Mouse (Mus musculus) MEL (cell line): Measurements from ENCODE around the gene Gmppa. TPM values are rescaled to one million over a fixed set of nuclear protein-coding genes. Genes with fewer than 3 reads are reported as not detected.

ENCODE experiments used
- DNase-seq: peaks from one replicate; pipeline ENCODE4 v3.0.0; 2011; ENCODE audit warnings: low read depth, low spot score
- H3K27ac ChIP-seq: 2 replicates; pipeline ENCODE4 v1.5.1; 2012; ENCODE audit warnings: low read depth, mild to moderate bottlenecking, control low read depth, low read length, moderate library complexity; ENCODE audit not compliant: control insufficient read depth
- H3K27me3 ChIP-seq, 2 experiments: fragments of 150-350 bp in 1 of 2; sonication (generic) in 1 of 2; 2 replicates each; pipeline ENCODE4 v1.6.1; 2012; ENCODE audit warnings: low read length in 2 of 2, mild to moderate bottlenecking in 2 of 2, improper control_type of control experiment in 1 of 2, moderate library complexity in 1 of 2; ENCODE audit not compliant: insufficient read depth in 2 of 2, control insufficient read depth in 1 of 2
- H3K36me3 ChIP-seq, 2 experiments: 2 replicates each; pipeline ENCODE4 v1.6.1; 2012 to 2014; ENCODE audit warnings: low read length in 2 of 2, improper control_type of control experiment in 1 of 2, inconsistent platforms in 1 of 2, mild to moderate bottlenecking in 1 of 2; ENCODE audit not compliant: insufficient read depth in 2 of 2, control insufficient read depth in 1 of 2
- H3K4me1 ChIP-seq, 2 experiments: fragments of 150-350 bp in 1 of 2; sonication (generic) in 1 of 2; 2 replicates each; pipeline ENCODE4 v1.6.1; 2012; ENCODE audit warnings: low read length in 2 of 2, improper control_type of control experiment in 1 of 2, mild to moderate bottlenecking in 1 of 2; ENCODE audit not compliant: insufficient read depth in 2 of 2, control insufficient read depth in 1 of 2
- H3K4me3 ChIP-seq, 2 experiments: fragments of 150-350 bp in 1 of 2; sonication (generic) in 1 of 2; 2 replicates each; pipeline ENCODE4 v1.5.1; 2012; ENCODE audit warnings: low read depth in 2 of 2, low read length in 2 of 2, mild to moderate bottlenecking in 2 of 2, moderate library complexity in 2 of 2, control low read depth in 1 of 2, improper control_type of control experiment in 1 of 2; ENCODE audit not compliant: control insufficient read depth in 1 of 2, insufficient read depth in 1 of 2
- H3K79me2 ChIP-seq: 2 replicates; pipeline ENCODE4 v1.6.1; 2012; ENCODE audit warnings: mild to moderate bottlenecking, low read length, moderate library complexity; ENCODE audit not compliant: control insufficient read depth, poor library complexity, insufficient read depth
- H3K9ac ChIP-seq: 2 replicates; pipeline ENCODE4 v1.6.1; 2012; ENCODE audit warnings: low read depth, mild to moderate bottlenecking, control low read depth, low read length, moderate library complexity; ENCODE audit not compliant: control insufficient read depth, poor library complexity, severe bottlenecking
- H3K9me3 ChIP-seq: fragments of 150-350 bp; sonication (generic); replicated peaks from 2 replicates; pipeline ENCODE4 v1.6.1; 2012; ENCODE audit warnings: mild to moderate bottlenecking, low read length, improper control_type of control experiment, moderate library complexity; ENCODE audit not compliant: insufficient read depth
- BHLHE40 ChIP-seq: IDR thresholded peaks from 2 replicates; pipeline ENCODE4 v1.6.1; 2012; ENCODE audit warnings: low read depth, mild to moderate bottlenecking, inconsistent platforms, low read length, improper control_type of control experiment, borderline replicate concordance
- CHD2 ChIP-seq: IDR thresholded peaks from 2 replicates; pipeline ENCODE4 v1.6.1; 2011; ENCODE audit warnings: low read length, improper control_type of control experiment
- CTCF ChIP-seq, 3 experiments: IDR thresholded peaks in 2 of 3; conservative IDR thresholded peaks in 1 of 3; 2 replicates each; pipeline ENCODE4 v1.5.1; 2011 to 2012; ENCODE audit warnings: low read length in 3 of 3, low read depth in 2 of 3, mild to moderate bottlenecking in 2 of 3, improper control_type of control experiment in 1 of 3, inconsistent platforms in 1 of 3, mixed read lengths in 1 of 3, moderate library complexity in 1 of 3; ENCODE audit not compliant: control insufficient read depth in 1 of 3, insufficient read depth in 1 of 3, poor library complexity in 1 of 3, severe bottlenecking in 1 of 3
- E2F4 ChIP-seq: IDR thresholded peaks from 2 replicates; pipeline ENCODE4 v1.6.1; 2011; ENCODE audit warnings: low read depth, low read length, improper control_type of control experiment, borderline replicate concordance
- ELF1 ChIP-seq: IDR thresholded peaks from 2 replicates; pipeline ENCODE4 v1.6.1; 2014; ENCODE audit warnings: low read depth, mild to moderate bottlenecking, inconsistent platforms, low read length, improper control_type of control experiment, moderate library complexity
- EP300 ChIP-seq, 2 experiments: IDR thresholded peaks; 2 replicates each; pipeline ENCODE4 v1.6.1; 2011; ENCODE audit warnings: improper control_type of control experiment in 2 of 2, low read length in 2 of 2, low read depth in 1 of 2, mild to moderate bottlenecking in 1 of 2
- GATA1 ChIP-seq: IDR thresholded peaks from 2 replicates; pipeline ENCODE4 v1.6.1; 2011; ENCODE audit warnings: low read depth, low read length, improper control_type of control experiment
- JUND ChIP-seq: IDR thresholded peaks from 2 replicates; pipeline ENCODE4 v1.6.1; 2011; ENCODE audit warnings: low read depth, mild to moderate bottlenecking, improper control_type of control experiment, low read length
- KAT2A ChIP-seq: conservative IDR thresholded peaks from 2 replicates; pipeline ENCODE4 v1.6.1; 2012; ENCODE audit warnings: low read depth, low read length, improper control_type of control experiment, inconsistent platforms
- MAFK ChIP-seq: IDR thresholded peaks from 2 replicates; pipeline ENCODE4 v1.6.1; 2011; ENCODE audit warnings: low read depth, mild to moderate bottlenecking, low read length, improper control_type of control experiment, borderline replicate concordance
- MAX ChIP-seq: IDR thresholded peaks from 2 replicates; pipeline ENCODE4 v1.6.1; 2011; ENCODE audit warnings: low read length, improper control_type of control experiment
- MAZ ChIP-seq: IDR thresholded peaks from 2 replicates; pipeline ENCODE4 v1.6.1; 2012; ENCODE audit warnings: low read depth, mild to moderate bottlenecking, inconsistent platforms, low read length, improper control_type of control experiment
- MEF2A ChIP-seq: IDR thresholded peaks from 2 replicates; pipeline ENCODE4 v1.6.1; 2014; ENCODE audit warnings: low read depth, mild to moderate bottlenecking, inconsistent platforms, low read length, improper control_type of control experiment; ENCODE audit not compliant: poor library complexity, insufficient replicate concordance, severe bottlenecking; ENCODE audit errors: extremely low read depth
- MXI1 ChIP-seq: IDR thresholded peaks from 2 replicates; pipeline ENCODE4 v1.6.1; 2011; ENCODE audit warnings: mild to moderate bottlenecking, low read depth, low read length, improper control_type of control experiment
- MYC ChIP-seq: IDR thresholded peaks from 2 replicates; pipeline ENCODE4 v1.6.1; 2011; ENCODE audit warnings: low read depth, mild to moderate bottlenecking, low read length, improper control_type of control experiment, moderate library complexity
- NELFE ChIP-seq: IDR thresholded peaks from 2 replicates; pipeline ENCODE4 v1.6.1; 2011; ENCODE audit warnings: low read depth, low read length, improper control_type of control experiment
- NRF1 ChIP-seq: IDR thresholded peaks from 2 replicates; pipeline ENCODE4 v1.6.1; 2014; ENCODE audit warnings: low read depth, mild to moderate bottlenecking, inconsistent platforms, low read length, improper control_type of control experiment, moderate library complexity; ENCODE audit not compliant: poor library complexity, insufficient read depth, severe bottlenecking
- POLR2A ChIP-seq, 2 experiments: IDR thresholded peaks; 2 replicates each; pipeline ENCODE4 v1.6.1; 2011 to 2012; ENCODE audit warnings: low read length in 2 of 2, mild to moderate bottlenecking in 2 of 2, control low read depth in 1 of 2, improper control_type of control experiment in 1 of 2, low read depth in 1 of 2, moderate library complexity in 1 of 2; ENCODE audit not compliant: control insufficient read depth in 1 of 2, insufficient read depth in 1 of 2, poor library complexity in 1 of 2
- POLR2AphosphoS5 ChIP-seq: IDR thresholded peaks from 2 replicates; pipeline ENCODE4 v1.6.1; 2012; ENCODE audit warnings: low read depth, borderline replicate concordance, mild to moderate bottlenecking, inconsistent platforms, low read length, moderate library complexity, mixed read lengths
- RAD21 ChIP-seq: IDR thresholded peaks from 2 replicates; pipeline ENCODE4 v1.6.1; 2011; ENCODE audit warnings: mild to moderate bottlenecking, low read depth, low read length, improper control_type of control experiment
- SIN3A ChIP-seq: IDR thresholded peaks from 2 replicates; pipeline ENCODE4 v1.6.1; 2012; ENCODE audit warnings: low read length, improper control_type of control experiment, inconsistent platforms
- SMC3 ChIP-seq: IDR thresholded peaks from 2 replicates; pipeline ENCODE4 v1.6.1; 2011; ENCODE audit warnings: low read depth, low read length, improper control_type of control experiment
- TBP ChIP-seq: IDR thresholded peaks from 2 replicates; pipeline ENCODE4 v1.8.0; 2011; ENCODE audit warnings: low read depth, low read length, improper control_type of control experiment
- TCF12 ChIP-seq: IDR thresholded peaks from 2 replicates; pipeline ENCODE4 v1.6.1; 2014; ENCODE audit warnings: low read depth, mild to moderate bottlenecking, inconsistent platforms, low read length, improper control_type of control experiment, moderate library complexity
- USF1 ChIP-seq: IDR thresholded peaks from 2 replicates; pipeline ENCODE4 v1.6.1; 2014; ENCODE audit warnings: low read depth, mild to moderate bottlenecking, inconsistent platforms, low read length, improper control_type of control experiment, moderate library complexity
- USF2 ChIP-seq, 2 experiments: IDR thresholded peaks; 2 replicates each; pipeline ENCODE4 v1.6.1; 2011 to 2012; ENCODE audit warnings: improper control_type of control experiment in 2 of 2, low read length in 2 of 2, borderline replicate concordance in 1 of 2, inconsistent platforms in 1 of 2, low read depth in 1 of 2, mild to moderate bottlenecking in 1 of 2; ENCODE audit not compliant: insufficient read depth in 1 of 2
- ZC3H11A ChIP-seq: IDR thresholded peaks from 2 replicates; pipeline ENCODE4 v1.6.1; 2012; ENCODE audit warnings: low read depth, mild to moderate bottlenecking, inconsistent platforms, low read length, improper control_type of control experiment
- ZKSCAN1 ChIP-seq: IDR thresholded peaks from 2 replicates; pipeline ENCODE4 v1.6.1; 2012; ENCODE audit warnings: low read depth, mild to moderate bottlenecking, inconsistent platforms, low read length, improper control_type of control experiment, moderate library complexity
- ZMIZ1 ChIP-seq: IDR thresholded peaks from 2 replicates; pipeline ENCODE4 v1.6.1; 2012; ENCODE audit warnings: low read depth, mild to moderate bottlenecking, inconsistent platforms, low read length, improper control_type of control experiment, moderate library complexity
- polyA plus RNA-seq, 2 experiments: library from polyadenylated mRNA; stranded (reverse) in 1 of 2; unstranded in 1 of 2; fragments of >175 nt in 1 of 2; fragments of >200 nt in 1 of 2; gene quantifications; 2 replicates each; pipeline versions ENCODE4 v1.2.1 to v1.2.4; 2012; ENCODE audit warnings: low replicate concordance in 2 of 2, low read depth in 1 of 2; ENCODE audit not compliant: insufficient read length in 2 of 2, insufficient read depth in 1 of 2, missing spikeins in 1 of 2
- total RNA-seq: library from RNA; depleted of rRNA; stranded (reverse); fragments of 300-350 nt; gene quantifications from 2 replicates; pipeline ENCODE4 v1.2.3, GENCODE M21; 2012

Gene Gmppa
- total and polyA plus RNA-seq, 3 experiments: 65.0 to 145 TPM; not detected in 1

DNA sequence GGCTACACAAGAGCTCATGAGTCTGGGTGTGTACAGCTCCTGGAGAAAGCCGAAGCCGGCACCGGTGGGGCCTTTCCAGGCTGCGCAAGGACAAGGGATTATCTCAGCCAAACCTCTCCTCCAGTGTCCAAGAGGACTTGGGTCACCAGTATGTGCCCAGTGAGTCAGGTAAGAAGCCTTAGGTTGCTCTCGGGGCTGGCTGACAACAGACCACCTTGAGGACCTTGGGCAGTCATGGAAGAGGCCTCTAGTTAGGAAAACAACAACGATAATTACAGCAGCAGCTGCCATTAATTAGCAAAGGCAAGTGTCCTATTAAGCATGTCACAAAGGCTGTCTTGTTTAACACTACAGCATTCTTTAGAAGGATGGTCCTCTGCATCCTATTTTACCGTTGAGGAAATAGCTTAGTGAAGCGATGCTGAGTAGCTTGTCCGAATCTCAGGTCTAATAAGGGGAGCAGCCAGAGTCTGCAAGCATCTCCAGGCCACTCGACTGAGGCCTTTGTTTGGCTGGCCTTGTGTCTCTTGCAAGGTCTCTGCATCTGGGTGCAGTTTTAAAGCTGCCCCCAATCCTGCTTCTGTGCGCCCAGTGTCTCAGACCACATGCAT lies 11.8 kb upstream of the Gmppa start:
- H3K27ac ChIP-seq: no peak overlapping the region
- no peak overlapping the region for H3K9ac ChIP-seq
- no peaks in the 10 kb centered on the region for H3K36me3 ChIP-seq
- TF ChIP-seq USF1 (no peak), CHD2 (no peak)
- no peaks in the 10 kb centered on the region for H3K9me3 ChIP-seq
- H3K4me3 ChIP-seq: no peak overlapping the region
- no peak for DNase-seq
- H3K27me3 ChIP-seq: no peaks in the 10 kb centered on the region
- 0 out of 4 replicates have a peak, but pooled peaks cover 0 to 2% of the 10 kb centered on the region in 2 experiments for H3K4me1 ChIP-seq
- H3K79me2 ChIP-seq: no peaks in the 10 kb centered on the region

DNA sequence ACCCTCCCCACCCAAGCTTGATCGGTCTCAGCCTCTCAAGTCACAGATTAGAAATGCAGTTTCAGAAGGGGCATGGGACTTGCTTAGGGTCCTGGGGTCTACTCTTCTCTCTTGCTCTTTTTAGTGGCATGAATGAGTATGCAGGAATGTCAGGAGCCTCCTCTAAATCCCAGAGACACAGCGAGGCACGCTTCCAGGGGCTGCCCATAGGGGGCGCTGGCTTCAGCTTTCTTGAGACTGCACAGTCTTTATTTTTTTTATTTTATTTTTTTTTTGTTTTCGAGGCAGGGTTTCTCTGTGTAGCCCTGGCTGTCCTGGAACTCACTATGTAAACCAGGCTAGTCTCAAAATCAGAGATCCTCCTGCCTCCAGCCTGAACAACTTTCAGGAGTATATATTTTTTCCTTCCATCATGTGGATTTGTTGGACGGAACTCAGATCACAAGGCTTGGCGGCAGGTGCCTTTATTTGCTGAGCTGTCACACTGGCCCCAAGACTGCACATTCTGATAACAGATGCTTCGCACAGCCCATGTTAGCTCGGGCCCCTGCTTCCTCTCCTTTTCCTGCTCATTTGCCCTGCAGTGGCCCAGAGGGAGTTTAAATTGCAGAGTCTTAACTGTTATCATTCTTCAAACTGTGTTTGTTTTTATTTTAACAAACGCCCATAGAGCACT lies 9.8 kb upstream of the Gmppa start:
- Histone ChIP-seq H3K36me3 (no peaks in the 10 kb centered on the region), H3K9ac (no peak overlapping the region), H3K9me3 (no peaks in the 10 kb centered on the region), H3K79me2 (no peaks in the 10 kb centered on the region), H3K4me1 (0 out of 4 replicates have a peak, but pooled peaks cover 0 to 2% of the 10 kb centered on the region in 2 experiments), H3K27me3 (no peaks in the 10 kb centered on the region), H3K4me3 (peak overlapping the region in 1 of 2 experiments; percentile 44; a peak in 1 of 4 replicates), H3K27ac (no peak overlapping the region)
- peak; percentile 69 for DNase-seq
- no peak for TF ChIP-seq POLR2A (IDR thresholded peaks at IDR 0.05; ENCODE audit: control insufficient read depth in 1 of 2, insufficient read depth in 1 of 2, low read depth in 1 of 2, low read length in 2 of 2, poor library complexity in 1 of 2)
- peak; percentile 88 for TF ChIP-seq ZKSCAN1
- TF ChIP-seq MAFK: peak; percentile 40; the same call in 1 of the 2 replicates
- TF ChIP-seq BHLHE40: no peak
- TF ChIP-seq TCF12: 0 out of 2 replicates have a peak, but pooled peaks have one; percentile 10
- TF ChIP-seq MXI1: peak; percentile 32; the same call in 1 of the 2 replicates
- TF ChIP-seq RAD21: peak; percentile 32
- TF ChIP-seq MYC: no peak
- no peak for TF ChIP-seq ELF1
- no peak for TF ChIP-seq USF1
- no peak for TF ChIP-seq GATA1
- no peak for TF ChIP-seq POLR2AphosphoS5
- no peak for TF ChIP-seq E2F4
- no peak for TF ChIP-seq KAT2A
- peak; percentile 43 for TF ChIP-seq MAX
- no peak for TF ChIP-seq TBP
- TF ChIP-seq SMC3: peak; percentile 55
- no peak for TF ChIP-seq MAZ
- no peak for TF ChIP-seq JUND
- TF ChIP-seq NELFE: no peak
- peak; percentile 25; the same call in 1 of the 2 replicates for TF ChIP-seq SIN3A
- no peak for TF ChIP-seq NRF1
- no peak for TF ChIP-seq MEF2A
- TF ChIP-seq CTCF (IDR thresholded peaks at IDR 0.05 in 2 of 3, conservative IDR thresholded peaks at IDR 0.05 in 1 of 3; ENCODE audit: control insufficient read depth in 1 of 3, insufficient read depth in 1 of 3, low read depth in 2 of 3, low read length in 3 of 3, poor library complexity in 1 of 3, severe bottlenecking in 1 of 3): peak; percentile 67 to 92 (median 90)
- TF ChIP-seq USF2 (IDR thresholded peaks at IDR 0.05; ENCODE audit: borderline replicate concordance in 1 of 2, insufficient read depth in 1 of 2, low read depth in 1 of 2, low read length in 2 of 2): no peak
- TF ChIP-seq EP300 (IDR thresholded peaks at IDR 0.05; ENCODE audit: low read depth in 1 of 2, low read length in 2 of 2): no peak
- peak; percentile 20; the same call in 1 of the 2 replicates for TF ChIP-seq ZC3H11A
- no peak for TF ChIP-seq ZMIZ1
